Mouse (Mus musculus): ENCODE results near the gene Fgfr2.
A peak's percentile ranks its signal among the peaks of the same experiment; 100 is the strongest.

Gene Fgfr2

DNA sequence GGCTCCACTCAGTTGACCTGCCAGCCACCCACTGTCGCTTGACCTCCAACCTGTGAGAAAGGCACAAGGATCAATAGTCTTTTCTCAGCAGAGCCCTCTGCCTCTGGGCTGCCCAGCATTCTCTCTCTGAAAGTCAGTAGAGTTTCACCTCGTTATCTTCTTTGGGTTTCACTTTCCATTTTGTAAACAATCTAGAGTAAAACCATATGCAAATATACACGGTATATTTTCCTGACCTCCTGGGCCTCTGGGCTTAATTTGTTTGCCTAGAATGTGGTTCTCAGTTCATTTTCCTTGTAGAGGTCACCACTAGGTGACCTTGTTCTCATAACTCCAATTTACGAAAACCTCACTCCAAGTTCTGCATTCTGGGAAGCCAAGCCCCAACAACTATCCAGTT is 2322.5 kb downstream of the Fgfr2 start:
- peaks cover 25% of the 10 kb centered on the region for H3K4me1 ChIP-seq (replicated peaks; ENCODE audit: low read depth, low read length)
- no peak overlapping the region for H3K4me3 ChIP-seq (replicated peaks; ENCODE audit: low read length)
- no peaks in the 10 kb centered on the region for H3K9me3 ChIP-seq (ENCODE audit: low read length)
- no peak for TF ChIP-seq NANOG (IDR thresholded peaks at IDR 0.05; ENCODE audit: borderline replicate concordance, low read length)
- no peak for TF ChIP-seq POU5F1 (IDR thresholded peaks at IDR 0.05; ENCODE audit: borderline replicate concordance, low read length)
- no peak for TF ChIP-seq CTCF (conservative IDR thresholded peaks at IDR 0.05; ENCODE audit: low read length)
- no peaks in the 10 kb centered on the region for H3K36me3 ChIP-seq (ENCODE audit: insufficient read depth, low read length)
- 0 out of 2 replicates have a peak, but pooled peaks cover 6% of the 10 kb centered on the region for H3K27me3 ChIP-seq (ENCODE audit: insufficient read depth, low read length)

GRCm38 (mm10) chr7:130799418-130799817 is 2323.7 kb downstream of the Fgfr2 start:
- Histone ChIP-seq H3K36me3 (ENCODE audit: insufficient read depth, low read length) (no peaks in the 10 kb centered on the region), H3K27me3 (ENCODE audit: insufficient read depth, low read length) (0 out of 2 replicates have a peak, but pooled peaks cover 1% of the 10 kb centered on the region), H3K4me1 (replicated peaks; ENCODE audit: low read depth, low read length) (peaks cover 30% of the 10 kb centered on the region), H3K9me3 (ENCODE audit: low read length) (no peaks in the 10 kb centered on the region), H3K4me3 (replicated peaks; ENCODE audit: low read length) (no peak overlapping the region)
- TF ChIP-seq NANOG (IDR thresholded peaks at IDR 0.05; ENCODE audit: borderline replicate concordance, low read length) (no peak), POU5F1 (IDR thresholded peaks at IDR 0.05; ENCODE audit: borderline replicate concordance, low read length) (no peak), CTCF (conservative IDR thresholded peaks at IDR 0.05; ENCODE audit: low read length) (no peak)

GRCm38 (mm10) chr7:130797524-130797923 is 2325.6 kb downstream of the Fgfr2 start:
- Histone ChIP-seq H3K27me3 (ENCODE audit: insufficient read depth, low read length) (no peaks in the 10 kb centered on the region), H3K36me3 (ENCODE audit: insufficient read depth, low read length) (no peaks in the 10 kb centered on the region), H3K9me3 (ENCODE audit: low read length) (no peaks in the 10 kb centered on the region), H3K4me3 (replicated peaks; ENCODE audit: low read length) (no peak overlapping the region), H3K4me1 (replicated peaks; ENCODE audit: low read depth, low read length) (peaks cover 21% of the 10 kb centered on the region)
- TF ChIP-seq CTCF (conservative IDR thresholded peaks at IDR 0.05; ENCODE audit: low read length) (no peak), NANOG (IDR thresholded peaks at IDR 0.05; ENCODE audit: borderline replicate concordance, low read length) (no peak), POU5F1 (IDR thresholded peaks at IDR 0.05; ENCODE audit: borderline replicate concordance, low read length) (no peak)

GRCm38 (mm10) chr7:130796786-130797185 is 2326.4 kb downstream of the Fgfr2 start:
- Histone ChIP-seq H3K27me3 (ENCODE audit: insufficient read depth, low read length) (0 out of 2 replicates have a peak, but pooled peaks cover 3% of the 10 kb centered on the region), H3K36me3 (ENCODE audit: insufficient read depth, low read length) (no peaks in the 10 kb centered on the region), H3K4me1 (replicated peaks; ENCODE audit: low read depth, low read length) (peaks cover 22% of the 10 kb centered on the region), H3K4me3 (replicated peaks; ENCODE audit: low read length) (peak overlapping the region; percentile 32; the same call in 1 of the 2 replicates), H3K9me3 (ENCODE audit: low read length) (no peaks in the 10 kb centered on the region)
- TF ChIP-seq CTCF (conservative IDR thresholded peaks at IDR 0.05; ENCODE audit: low read length) (peak; percentile 36), NANOG (IDR thresholded peaks at IDR 0.05; ENCODE audit: borderline replicate concordance, low read length) (no peak)

DNA sequence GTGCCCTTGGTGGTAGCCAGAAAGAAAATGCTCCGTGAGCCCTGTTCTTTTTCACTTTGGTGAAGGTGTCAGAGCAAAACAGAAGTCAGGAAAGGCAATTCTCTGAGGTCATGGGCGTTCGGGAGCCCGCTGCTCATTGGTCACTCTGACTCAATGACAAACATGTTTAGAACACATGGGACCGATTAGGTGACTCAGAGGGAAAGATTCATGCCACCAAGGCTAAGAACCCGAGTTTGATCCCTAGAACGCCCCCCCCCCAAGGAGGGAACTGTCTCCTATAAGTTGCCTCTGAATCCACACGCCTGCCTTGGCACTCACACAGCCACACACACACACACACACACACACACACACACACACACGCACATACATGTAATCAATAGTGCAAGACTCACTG is 2329.5 kb downstream of the Fgfr2 start:
- Histone ChIP-seq H3K9me3 (ENCODE audit: low read length) (no peaks in the 10 kb centered on the region), H3K36me3 (ENCODE audit: insufficient read depth, low read length) (no peaks in the 10 kb centered on the region), H3K4me1 (replicated peaks; ENCODE audit: low read depth, low read length) (peaks cover 35% of the 10 kb centered on the region), H3K27me3 (ENCODE audit: insufficient read depth, low read length) (0 out of 2 replicates have a peak, but pooled peaks cover 3% of the 10 kb centered on the region), H3K4me3 (replicated peaks; ENCODE audit: low read length) (no peak overlapping the region)
- TF ChIP-seq NANOG (IDR thresholded peaks at IDR 0.05; ENCODE audit: borderline replicate concordance, low read length) (no peak), POU5F1 (IDR thresholded peaks at IDR 0.05; ENCODE audit: borderline replicate concordance, low read length) (no peak), CTCF (conservative IDR thresholded peaks at IDR 0.05; ENCODE audit: low read length) (no peak)

- TF ChIP-seq CTCF (conservative IDR thresholded peaks at IDR 0.05; ENCODE audit: low read length): no peak
- TF ChIP-seq POU5F1 (IDR thresholded peaks at IDR 0.05; ENCODE audit: borderline replicate concordance, low read length): no peak
- no peak for TF ChIP-seq NANOG (IDR thresholded peaks at IDR 0.05; ENCODE audit: borderline replicate concordance, low read length)
- Histone ChIP-seq H3K9me3 (ENCODE audit: low read length) (no peaks in the 10 kb centered on the region), H3K27me3 (ENCODE audit: insufficient read depth, low read length) (0 out of 2 replicates have a peak, but pooled peaks cover 3% of the 10 kb centered on the region), H3K36me3 (ENCODE audit: insufficient read depth, low read length) (no peaks in the 10 kb centered on the region), H3K4me1 (replicated peaks; ENCODE audit: low read depth, low read length) (peaks cover 19% of the 10 kb centered on the region), H3K4me3 (replicated peaks; ENCODE audit: low read length) (no peak overlapping the region)
Observed at GRCm38 (mm10) chr7:130789456-130789855, 2333.7 kb downstream of the Fgfr2 start.

- Histone ChIP-seq H3K4me3 (replicated peaks; ENCODE audit: low read length) (peak overlapping the region; percentile 71), H3K9me3 (ENCODE audit: low read length) (no peaks in the 10 kb centered on the region), H3K27me3 (ENCODE audit: insufficient read depth, low read length) (0 out of 2 replicates have a peak, but pooled peaks cover 3% of the 10 kb centered on the region), H3K36me3 (ENCODE audit: insufficient read depth, low read length) (no peaks in the 10 kb centered on the region), H3K4me1 (replicated peaks; ENCODE audit: low read depth, low read length) (peaks cover 19% of the 10 kb centered on the region)
- TF ChIP-seq NANOG (IDR thresholded peaks at IDR 0.05; ENCODE audit: borderline replicate concordance, low read length): no peak
- no peak for TF ChIP-seq POU5F1 (IDR thresholded peaks at IDR 0.05; ENCODE audit: borderline replicate concordance, low read length)
- no peak for TF ChIP-seq CTCF (conservative IDR thresholded peaks at IDR 0.05; ENCODE audit: low read length)
Observed at GRCm38 (mm10) chr7:130788950-130789349, 2334.2 kb downstream of the Fgfr2 start.

GRCm38 (mm10) chr7:130787537-130787936 is 2335.6 kb downstream of the Fgfr2 start:
- Histone ChIP-seq H3K36me3 (ENCODE audit: insufficient read depth, low read length) (no peaks in the 10 kb centered on the region), H3K4me1 (replicated peaks; ENCODE audit: low read depth, low read length) (peaks cover 19% of the 10 kb centered on the region), H3K27me3 (ENCODE audit: insufficient read depth, low read length) (0 out of 2 replicates have a peak, but pooled peaks cover 7% of the 10 kb centered on the region), H3K9me3 (ENCODE audit: low read length) (no peaks in the 10 kb centered on the region), H3K4me3 (replicated peaks; ENCODE audit: low read length) (no peak overlapping the region)
- no peak for TF ChIP-seq CTCF (conservative IDR thresholded peaks at IDR 0.05; ENCODE audit: low read length)
- TF ChIP-seq POU5F1 (IDR thresholded peaks at IDR 0.05; ENCODE audit: borderline replicate concordance, low read length): no peak
- no peak for TF ChIP-seq NANOG (IDR thresholded peaks at IDR 0.05; ENCODE audit: borderline replicate concordance, low read length)

- Histone ChIP-seq H3K4me1 (replicated peaks; ENCODE audit: low read depth, low read length) (peaks cover 17% of the 10 kb centered on the region), H3K4me3 (replicated peaks; ENCODE audit: low read length) (no peak overlapping the region), H3K9me3 (ENCODE audit: low read length) (no peaks in the 10 kb centered on the region), H3K27me3 (ENCODE audit: insufficient read depth, low read length) (peaks cover 5% of the 10 kb centered on the region; the same call in 1 of the 2 replicates), H3K36me3 (ENCODE audit: insufficient read depth, low read length) (no peaks in the 10 kb centered on the region)
- TF ChIP-seq POU5F1 (IDR thresholded peaks at IDR 0.05; ENCODE audit: borderline replicate concordance, low read length): no peak
- TF ChIP-seq CTCF (conservative IDR thresholded peaks at IDR 0.05; ENCODE audit: low read length): no peak
- TF ChIP-seq NANOG (IDR thresholded peaks at IDR 0.05; ENCODE audit: borderline replicate concordance, low read length): no peak
Observed at GRCm38 (mm10) chr7:130786708-130787107, 2336.4 kb downstream of the Fgfr2 start.

Data from E14TG2a.4 (cell line).